ENCODE assay signal across 26 mouse cellular contexts in the genomic region with DNA sequence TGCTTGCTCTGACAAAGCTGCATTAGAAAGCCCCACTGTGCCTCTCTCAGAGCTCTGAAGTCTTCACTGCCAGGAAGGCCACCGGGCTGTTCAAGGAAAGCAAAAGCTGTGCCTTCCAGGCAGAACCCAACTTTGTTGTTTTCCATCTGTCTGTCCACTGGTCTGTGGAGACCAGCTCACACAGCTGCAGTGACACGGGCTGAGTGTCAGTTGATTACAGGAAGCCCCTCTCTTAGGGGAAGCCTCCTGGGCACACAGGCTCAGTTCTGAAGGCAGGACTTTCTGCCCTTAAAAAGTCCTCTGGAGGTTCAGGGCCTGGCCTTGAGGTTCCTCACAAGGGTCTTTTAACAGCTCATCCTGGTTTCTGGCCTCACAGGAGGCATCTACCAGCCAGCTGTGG. TPM values are rescaled to one million over a fixed set of nuclear protein-coding genes. Genes with fewer than 3 reads are reported as not detected.
A peak's percentile ranks its signal among the peaks of the same experiment; 100 is the strongest.
DNase-seq lines count a peak whose midpoint lies in the region; ATAC-seq and TF ChIP-seq lines count a peak whose summit lies in the region.
"Had no signal": no experiment of that assay in that cellular context is flagged by ENCODE, and none has a peak within 500 bp of the region (broad histone marks: within the 10 kb centered on the region; RNA-seq: fewer than 3 reads in every experiment).

No protein-coding gene starts in this region.

- H3K4me3 ChIP-seq in heart, embryonic 10.5 days = no peak overlapping the region
- H3K4me3 ChIP-seq in heart, adult 2 months = no peak overlapping the region
- no peak overlapping the region for H3K4me3 ChIP-seq in C2C12 (ENCODE audit: insufficient read depth, poor library complexity, severe bottlenecking)
- no peak overlapping the region for H3K4me3 ChIP-seq in embryonic fibroblast, embryonic 13.5 days (ENCODE audit: insufficient read depth, low read length)
- H3K4me3 ChIP-seq in forebrain, postnatal 0 days (ENCODE audit: low read depth, low read length) = no peak overlapping the region
- H3K4me3 ChIP-seq: embryonic facial prominence, embryonic 12.5 days; forebrain, embryonic 12.5 days; heart, embryonic 13.5 days; hindbrain, embryonic 12.5 days had no signal

- peak overlapping the region; percentile 1 for H3ac ChIP-seq in C2C12 (ENCODE audit: control insufficient read depth, insufficient read length, low read depth)

- peaks cover 4% of the 10 kb centered on the region for H3K79me3 ChIP-seq in C2C12 (ENCODE audit: low read depth)

- H3K4me2 ChIP-seq in forebrain, postnatal 0 days (ENCODE audit: low read depth) = no peak overlapping the region
- H3K4me2 ChIP-seq: embryonic facial prominence, embryonic 12.5 days; forebrain, embryonic 12.5 days; heart, embryonic 13.5 days; hindbrain, embryonic 12.5 days had no signal

- no peaks in the 10 kb centered on the region for H3K36me3 ChIP-seq in heart, embryonic 10.5 days
- no peaks in the 10 kb centered on the region for H3K36me3 ChIP-seq in heart, adult 2 months (ENCODE audit: control insufficient read depth, insufficient read depth, low read length)
- H3K36me3 ChIP-seq in C2C12 (ENCODE audit: control insufficient read depth, insufficient read depth) = no peaks in the 10 kb centered on the region
- no peaks in the 10 kb centered on the region for H3K36me3 ChIP-seq in forebrain, postnatal 0 days (ENCODE audit: insufficient read depth)
- H3K36me3 ChIP-seq: embryonic facial prominence, embryonic 12.5 days; forebrain, embryonic 12.5 days; heart, embryonic 13.5 days; hindbrain, embryonic 12.5 days had no signal

- H3K79me2 ChIP-seq in heart, adult 2 months (replicated peaks; ENCODE audit: control insufficient read depth, insufficient read depth, low read length) = no peaks in the 10 kb centered on the region
- H3K79me2 ChIP-seq in C2C12 (ENCODE audit: control insufficient read depth, insufficient read depth) = peaks cover 9% of the 10 kb centered on the region

- no peaks in the 10 kb centered on the region for H3K27me3 ChIP-seq in heart, embryonic 10.5 days (ENCODE audit: insufficient read depth, poor library complexity, severe bottlenecking)
- H3K27me3 ChIP-seq in heart, adult 2 months (ENCODE audit: control insufficient read depth, insufficient read depth, low read length) = no peaks in the 10 kb centered on the region
- no peaks in the 10 kb centered on the region for H3K27me3 ChIP-seq in C2C12 (ENCODE audit: control insufficient read depth, insufficient read depth, insufficient read length)
- no peaks in the 10 kb centered on the region for H3K27me3 ChIP-seq in forebrain, postnatal 0 days (ENCODE audit: insufficient read depth, low read length)
- H3K27me3 ChIP-seq: embryonic facial prominence, embryonic 12.5 days; heart, embryonic 13.5 days; hindbrain, embryonic 12.5 days; Patski had no signal

- ATAC-seq in forebrain, postnatal 0 days = no peak
- ATAC-seq: activated CD4-positive, CD25-positive, alpha-beta regulatory T cell, adult 4 months; CD4-positive, CD25-positive, alpha-beta regulatory T cell, adult 4 months; hindbrain, embryonic 16.5 days; inflammation-experienced regulatory T-cells, adult 6 months; intestine, postnatal 0 days; Patski had no signal

- 53% methylated on average over 2 of the region's 2 CpGs for WGBS in heart, embryonic 10.5 days
- 69% methylated on average over 2 of the region's 2 CpGs for WGBS in heart, adult 2 months
- WGBS in forebrain, postnatal 0 days = 85% methylated on average over 2 of the region's 2 CpGs

- no peak for TF ChIP-seq CTCF in heart, adult 2 months (IDR thresholded peaks at IDR 0.05)
- TF ChIP-seq CTCF in C2C12 (IDR thresholded peaks at IDR 0.05; ENCODE audit: control insufficient read depth, insufficient read depth, insufficient read length) = no peak
- TF ChIP-seq CTCF in embryonic fibroblast, embryonic 13.5 days (IDR thresholded peaks at IDR 0.05; ENCODE audit: borderline replicate concordance, insufficient read depth, low read length) = no peak
- no peak for TF ChIP-seq CTCF in forebrain, postnatal 0 days (IDR thresholded peaks at IDR 0.05; ENCODE audit: low read depth)

- no peaks in the 10 kb centered on the region for H3K9me3 ChIP-seq in heart, embryonic 10.5 days
- H3K9me3 ChIP-seq in forebrain, postnatal 0 days (ENCODE audit: low read length) = no peaks in the 10 kb centered on the region
- H3K9me3 ChIP-seq: embryonic facial prominence, embryonic 12.5 days; forebrain, embryonic 12.5 days; heart, embryonic 13.5 days; hindbrain, embryonic 12.5 days had no signal

- H3K9ac ChIP-seq in heart, adult 2 months (ENCODE audit: low read depth, low read length) = no peak overlapping the region
- H3K9ac ChIP-seq in forebrain, postnatal 0 days = no peak overlapping the region
- H3K9ac ChIP-seq: embryonic facial prominence, embryonic 12.5 days; forebrain, embryonic 12.5 days; heart, embryonic 13.5 days; hindbrain, embryonic 12.5 days had no signal

- TF ChIP-seq EP300 in heart, adult 2 months (IDR thresholded peaks at IDR 0.05; ENCODE audit: insufficient read depth, low read depth, low read length) = no peak

- H3K27ac ChIP-seq in heart, embryonic 10.5 days = peak overlapping the region; percentile 64; the same call in 1 of the 2 replicates
- no peak overlapping the region for H3K27ac ChIP-seq in heart, adult 2 months
- peak overlapping the region; percentile 89 for H3K27ac ChIP-seq in embryonic fibroblast, embryonic 13.5 days (ENCODE audit: insufficient read depth, low read length)
- no peak overlapping the region for H3K27ac ChIP-seq in forebrain, postnatal 0 days (ENCODE audit: low read depth, low read length)
- H3K27ac ChIP-seq: embryonic facial prominence, embryonic 12.5 days; forebrain, embryonic 12.5 days; heart, embryonic 13.5 days; hindbrain, embryonic 12.5 days had no signal

- DNase-seq in heart, embryonic 10.5 days (ENCODE audit: low spot score) = no peak
- DNase-seq in heart, adult 2 months = no peak
- no peak for DNase-seq in forebrain, postnatal 0 days
- DNase-seq in cerebellum, adult 9-11 months = no peak
- DNase-seq: adrenal gland, postnatal 14 days; cerebellum, adult 2 months; cerebellum, postnatal 25 days; gastrocnemius, postnatal 10 days; heart, postnatal 4 days had no signal

- TF ChIP-seq POLR2A in heart, adult 2 months (IDR thresholded peaks at IDR 0.05; ENCODE audit: insufficient read depth, low read depth, low read length) = no peak
- TF ChIP-seq POLR2A in embryonic fibroblast, embryonic 13.5 days (IDR thresholded peaks at IDR 0.05; ENCODE audit: low read depth, low read length) = no peak

- intact Hi-C loops in heart, adult 2 months (cut with DNase I) = loop anchor here (5.0 kb wide), 1 partner anchor 35 kb away; no protein-coding TSS in a partner anchor

- H3K4me1 ChIP-seq in heart, embryonic 10.5 days = peaks cover 28% of the 10 kb centered on the region
- H3K4me1 ChIP-seq in heart, adult 2 months (ENCODE audit: control insufficient read depth, insufficient read depth, low read length) = peaks cover 8% of the 10 kb centered on the region
- peaks cover 9% of the 10 kb centered on the region; the same call in 1 of the 2 replicates for H3K4me1 ChIP-seq in embryonic fibroblast, embryonic 13.5 days (ENCODE audit: control insufficient read depth, insufficient read depth, low read length)
- no peaks in the 10 kb centered on the region for H3K4me1 ChIP-seq in forebrain, postnatal 0 days (ENCODE audit: insufficient read depth)
- H3K4me1 ChIP-seq: embryonic facial prominence, embryonic 12.5 days; forebrain, embryonic 12.5 days; hindbrain, embryonic 12.5 days had no signal

TF ChIP-seq in C2C12, 6 proteins besides CTCF, POLR2A, EP300 and RAD21:
- no peak for TF ChIP-seq MAX (IDR thresholded peaks at IDR 0.05)
- no peak for TF ChIP-seq USF1 (IDR thresholded peaks at IDR 0.05; ENCODE audit: low read depth)
- TF ChIP-seq MYOG (IDR thresholded peaks at IDR 0.05; ENCODE audit: control insufficient read depth, extremely low read depth, insufficient read length) = no peak
- TF ChIP-seq FOSL1 (IDR thresholded peaks at IDR 0.05; ENCODE audit: insufficient read depth, low read length, poor library complexity, severe bottlenecking) = no peak
- TF ChIP-seq MYOD1 (IDR thresholded peaks at IDR 0.05; ENCODE audit: control insufficient read depth, insufficient read length, low read depth) = no peak
- TF ChIP-seq CEBPB (IDR thresholded peaks at IDR 0.05; ENCODE audit: low read depth) = no peak

RNA-seq across cellular contexts. Expression of a gene that starts 55.1 kb away (rescaled TPM):
- polyA plus RNA-seq in heart, embryonic 10.5 days (2016; fragmentation: Nextera tagmentation; extraction: Ambion mirVana) = not detected in 2 replicates
- not detected for total RNA-seq in heart, adult 2 months (2021)
- polyA plus RNA-seq in heart, adult 2 months (2012; rRNA removed) = not detected in 2 replicates
- polyA plus RNA-seq in C2C12 (2012; fragmentation: generic; extraction: Trizol) = not detected
- polyA plus RNA-seq in embryonic fibroblast, embryonic 13.5 days (2011; ENCODE audit: insufficient read length, low read depth, missing spikeins) = not detected in 2 replicates
- not detected in 2 replicates for total RNA-seq in forebrain, postnatal 0 days (2014; rRNA removed)
- not detected in 2 replicates for polyA plus RNA-seq in forebrain, postnatal 0 days (2015; fragmentation: Nextera tagmentation; extraction: Ambion mirVana)
- total RNA-seq: adrenal gland, adult 18-20 months; adrenal gland, postnatal 14 days; gastrocnemius, postnatal 10 days; gastrocnemius, postnatal 4 days; heart, adult 8-10 months; heart, postnatal 4 days had no signal
- polyA plus RNA-seq: activated CD4-positive, CD25-positive, alpha-beta regulatory T cell, adult 4 months; CD4-positive, CD25-positive, alpha-beta regulatory T cell, adult 4 months; cortical plate, adult 2 months; embryonic facial prominence, embryonic 12.5 days; forebrain, embryonic 12.5 days; heart, embryonic 13.5 days; heart, postnatal 0 days; hindbrain, embryonic 12.5 days; hindbrain, embryonic 16.5 days; inflammation-experienced regulatory T-cells, adult 6 months; Patski had no signal

Comparison
In these comparisons a context has a peak if more than half of its experiments do, and no peak if none do; other contexts are left out.
1. H3K27ac ChIP-seq: peak in heart, embryonic 10.5 days (single experiment) and embryonic fibroblast, embryonic 13.5 days (single experiment); none in heart, adult 2 months (single experiment) and forebrain, postnatal 0 days (single experiment).